Mouse (Mus musculus) fibroblast of lung, adult 2 months (primary cell): ENCODE measurements at regions not wholly inside any gene's neighbourhood (a gene's known extent, or its start where the extent isn't known, plus 50 kb on each side); places are given as distances from the start of the nearest gene placed in this dataset.
"Not testable (repeated sequence)": the region's sequence is repeated elsewhere in the genome, so short reads cannot be mapped to it uniquely, and the experiment has no call there.

ENCODE experiments used
- DNase-seq: peaks from one replicate; pipeline ENCODE4 v3.0.0-alpha.2; 2011; ENCODE audit warnings: low read depth

GRCm38 (mm10) chr10:96188168-96188567 is 51.8 kb downstream of the Gm5426 start:
- DNase-seq, result peak; percentile 79

GRCm38 (mm10) chr10:96190168-96190987 is 54.0 kb downstream of the Gm5426 start:
- no peak for DNase-seq

GRCm38 (mm10) chr10:96200932-96201641 is 64.7 kb downstream of the Gm5426 start:
- DNase-seq, result no peak

DNA sequence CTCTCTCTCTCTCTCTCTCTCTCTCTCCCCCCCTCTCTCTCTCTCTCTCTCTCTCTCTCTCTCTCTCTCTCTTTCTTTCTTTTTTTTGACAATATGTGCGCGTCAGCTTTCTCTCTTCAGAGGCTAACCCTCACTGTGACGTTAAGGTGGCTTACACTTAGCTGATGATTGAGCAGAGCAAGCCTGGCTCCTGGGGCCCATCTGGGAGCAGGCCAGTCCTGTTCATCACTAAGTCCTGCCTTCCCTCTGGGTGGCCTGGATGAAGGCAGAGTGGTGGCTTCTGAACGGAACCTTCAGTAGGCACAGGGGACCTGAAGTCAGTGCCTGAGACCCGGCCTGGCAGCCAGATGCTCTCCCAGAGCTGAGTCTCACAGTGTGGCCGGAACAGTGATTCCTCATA is 65.5 kb downstream of the Gm5426 start:
- DNase-seq, result no peak

DNA sequence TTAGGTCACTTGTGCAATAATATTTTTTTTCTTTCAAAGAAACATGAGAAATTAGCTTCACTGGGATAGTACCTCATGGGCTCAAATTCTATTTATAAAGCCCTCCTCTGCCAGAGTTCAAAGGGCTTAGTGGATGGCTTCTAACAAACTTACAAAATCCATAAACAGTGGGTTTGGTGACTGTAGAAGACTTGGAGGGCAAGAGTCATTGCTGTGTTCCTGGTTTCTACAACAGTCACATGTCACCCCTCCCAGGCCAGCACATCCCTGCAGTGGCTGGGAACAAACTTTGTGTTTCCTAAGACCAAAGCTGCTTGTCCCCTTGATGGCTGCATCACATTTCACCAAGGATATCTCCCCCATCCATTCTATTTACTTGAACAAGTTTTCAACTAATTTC is 66.5 kb downstream of the Gm5426 start:
- no peak for DNase-seq

GRCm38 (mm10) chr10:96204198-96204597 is 67.8 kb downstream of the Gm5426 start:
- DNase-seq, result no peak

- DNase-seq, result no peak
Observed at GRCm38 (mm10) chr10:96209171-96209570, 72.8 kb downstream of the Gm5426 start.

DNA sequence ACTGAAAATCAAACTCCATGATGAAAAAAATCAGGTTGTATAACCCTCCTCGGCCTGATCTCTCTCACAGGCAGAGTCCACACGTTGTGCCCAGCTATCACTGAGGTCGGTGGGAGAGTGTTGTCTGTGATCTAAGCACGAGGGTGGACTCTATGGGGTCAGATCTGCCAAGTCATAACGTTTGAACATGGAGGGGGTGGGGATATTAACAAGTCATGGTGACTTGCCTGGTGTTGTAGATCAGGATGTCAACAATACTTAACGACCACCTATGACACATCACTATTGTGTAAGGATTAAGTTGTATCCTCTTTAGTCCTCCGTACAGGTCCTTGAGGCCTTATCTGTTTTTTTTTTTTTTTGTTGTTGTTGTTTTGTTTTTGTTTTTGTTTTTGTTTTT is 74.8 kb downstream of the Gm5426 start:
- DNase-seq, result no peak

GRCm38 (mm10) chr10:96213876-96214275 is 77.5 kb downstream of the Gm5426 start:
- peak; percentile 89 for DNase-seq

- DNase-seq, result no peak
Observed at GRCm38 (mm10) chr10:96214285-96214684, 77.9 kb downstream of the Gm5426 start.

DNA sequence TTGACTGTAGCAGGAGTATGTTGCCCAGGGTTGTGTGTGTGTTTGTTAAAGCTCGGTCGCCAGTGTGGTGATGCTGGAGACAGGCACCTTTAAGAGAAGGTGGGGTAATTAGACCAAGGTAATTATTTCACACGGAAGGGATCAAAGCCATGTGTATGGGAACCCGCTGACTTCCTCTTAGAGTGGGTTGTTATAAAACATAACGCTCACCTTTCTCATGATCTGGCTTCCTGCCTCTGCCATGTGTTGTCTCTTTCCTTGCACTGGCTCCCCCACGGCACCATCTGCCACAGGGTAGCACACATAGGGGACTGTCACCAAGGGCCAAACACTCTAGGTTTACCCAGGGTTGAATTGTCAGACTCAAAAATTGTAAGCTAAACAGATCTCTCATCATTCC is 78.5 kb downstream of the Gm5426 start:
- DNase-seq, result no peak

DNA sequence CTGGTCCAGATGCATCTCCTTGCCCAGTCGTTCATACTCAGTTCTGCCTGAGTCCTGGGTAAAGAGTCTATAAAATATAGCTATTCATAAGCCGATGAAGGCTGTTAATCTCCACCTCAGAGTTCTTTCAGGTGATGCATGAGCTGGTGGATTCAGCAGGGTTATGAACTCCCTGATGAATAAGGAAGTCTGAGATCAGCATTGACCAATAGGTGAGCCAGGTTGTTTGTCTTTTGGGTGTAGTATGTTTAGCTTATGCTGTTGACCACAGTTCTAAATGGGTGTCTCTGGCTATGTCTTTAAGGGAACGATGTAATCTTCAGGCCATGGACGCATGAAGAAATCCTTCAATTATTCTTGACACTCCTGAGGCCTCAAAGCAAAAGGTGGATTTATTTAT is 84.3 kb downstream of the Gm5426 start:
- no peak for DNase-seq

GRCm38 (mm10) chr10:96230391-96230790 is 94.0 kb downstream of the Gm5426 start:
- DNase-seq, result no peak

GRCm38 (mm10) chr10:96231309-96231708 is 94.9 kb downstream of the Gm5426 start:
- DNase-seq, result no peak

DNA sequence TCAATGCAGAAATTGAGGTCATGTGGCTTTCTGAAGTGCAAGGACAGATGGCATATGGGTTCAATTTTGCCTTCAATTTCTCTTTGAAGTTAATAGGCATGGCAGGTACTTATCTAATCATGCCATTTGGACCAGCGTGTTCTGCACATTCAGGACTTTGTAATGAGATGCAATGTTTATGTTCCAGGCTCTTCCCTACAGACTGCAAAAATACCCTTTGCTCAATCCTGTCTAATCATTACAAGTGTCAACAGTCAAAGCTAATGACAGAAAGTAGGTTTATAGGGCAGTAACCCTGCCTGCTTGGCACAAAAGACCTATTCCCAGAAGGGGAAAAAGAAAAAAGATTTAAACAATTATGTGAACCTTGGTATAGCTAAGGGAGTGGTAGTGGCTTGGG is 96.5 kb downstream of the Gm5426 start:
- DNase-seq, result no peak

- no peak for DNase-seq
Observed at GRCm38 (mm10) chr10:96234564-96235412, 98.4 kb downstream of the Gm5426 start.

DNA sequence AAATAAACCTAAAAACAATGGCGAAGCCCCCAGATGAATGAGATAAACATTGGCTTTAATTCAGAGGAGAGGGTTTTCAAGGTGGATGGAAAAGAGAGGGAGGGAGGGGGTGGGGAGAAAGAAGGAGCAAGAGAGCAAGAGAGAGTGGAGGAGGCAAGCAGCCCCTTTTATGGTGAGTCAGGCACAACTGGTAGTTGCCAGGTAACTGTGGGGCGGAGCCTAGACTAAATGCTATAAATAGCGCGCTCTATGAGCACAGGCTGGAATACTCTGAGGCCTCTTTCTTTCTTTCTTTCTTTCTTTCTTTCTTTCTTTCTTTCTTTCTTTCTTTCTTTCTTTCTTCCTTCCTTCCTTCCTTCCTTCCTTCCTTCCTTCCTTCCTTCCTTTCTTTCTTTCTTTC is 99.6 kb downstream of the Gm5426 start:
- not testable (repeated sequence) for DNase-seq

DNA sequence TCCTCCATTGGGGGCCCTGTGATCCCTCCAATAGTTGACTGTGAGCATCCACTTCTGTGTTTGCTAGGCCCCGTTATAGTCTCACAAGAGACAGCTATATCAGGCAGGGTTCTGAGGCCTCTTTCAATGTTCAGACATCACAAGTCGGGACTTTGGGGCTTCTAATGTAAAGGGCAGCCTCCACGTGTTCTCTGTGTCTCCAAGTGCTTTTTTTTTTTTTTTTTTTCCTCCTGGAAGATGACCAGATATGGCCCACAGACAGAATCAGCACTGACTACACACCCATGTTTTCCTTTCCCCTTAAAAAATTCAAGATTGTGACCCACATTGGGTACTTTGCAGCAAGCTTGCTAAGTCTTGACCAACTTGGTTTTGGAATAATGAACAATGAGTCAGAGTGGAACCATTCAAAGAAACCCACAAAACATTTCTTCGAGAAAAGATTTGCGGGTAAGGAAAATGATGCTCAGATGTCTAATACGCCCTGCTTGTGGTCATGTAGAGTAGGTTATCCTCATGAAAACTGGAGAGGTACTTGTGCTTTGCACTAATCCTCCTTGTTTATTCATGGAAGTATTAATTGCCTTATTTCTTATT is 100.5 kb downstream of the Gm5426 start:
- DNase-seq, result peak; percentile 48

DNA sequence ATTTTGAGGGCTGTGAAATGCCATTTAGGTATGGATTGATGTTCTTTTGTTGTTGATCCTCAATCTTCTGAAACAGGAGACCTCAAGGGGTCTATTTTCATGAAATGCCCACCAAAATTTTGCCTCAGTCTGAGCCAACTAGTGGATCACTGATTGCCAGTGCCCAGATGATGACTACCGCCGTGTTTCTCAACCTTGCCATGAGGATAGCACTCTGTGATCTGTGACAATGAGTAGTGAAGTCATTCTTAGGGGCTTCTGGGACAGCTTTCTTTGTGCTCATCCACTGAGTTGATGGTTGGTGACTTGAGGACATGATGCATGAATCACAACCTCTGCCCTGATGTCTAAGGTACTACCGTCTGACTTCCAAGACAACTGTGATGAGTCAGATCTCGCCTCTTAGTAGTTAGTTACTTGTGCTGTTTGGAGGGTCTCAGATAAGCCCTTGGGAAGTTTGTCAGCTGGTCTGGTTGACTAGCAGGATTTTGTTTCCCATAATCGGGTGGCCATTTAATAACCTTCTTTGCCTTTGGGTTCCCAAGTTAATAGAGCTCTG is 101.2 kb downstream of the Gm5426 start:
- no peak for DNase-seq

DNA sequence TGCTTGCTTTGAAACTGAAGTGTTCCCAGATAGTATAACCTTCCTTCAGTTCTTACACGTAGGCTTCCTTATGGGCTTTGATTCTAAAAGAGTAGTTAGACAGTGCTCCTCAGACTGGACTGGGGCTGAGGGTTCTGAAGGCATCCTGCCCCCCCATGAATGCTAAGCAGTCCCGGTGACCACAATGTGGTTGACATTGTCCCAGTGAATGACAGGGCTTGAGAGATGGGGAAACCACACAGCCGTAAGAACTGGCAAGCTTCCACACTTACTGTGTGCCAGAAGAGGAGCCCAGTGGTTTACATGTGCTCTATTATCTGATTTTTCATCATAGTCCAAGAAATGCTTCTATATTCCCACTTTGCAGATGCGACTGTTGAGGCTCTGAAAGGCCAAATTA is 101.8 kb downstream of the Gm5426 start:
- DNase-seq, result no peak

GRCm38 (mm10) chr10:96238850-96239249 is 102.4 kb downstream of the Gm5426 start:
- DNase-seq, result no peak

GRCm38 (mm10) chr10:96240591-96240990 is 104.2 kb downstream of the Gm5426 start:
- no peak for DNase-seq
